In the genomic region with DNA sequence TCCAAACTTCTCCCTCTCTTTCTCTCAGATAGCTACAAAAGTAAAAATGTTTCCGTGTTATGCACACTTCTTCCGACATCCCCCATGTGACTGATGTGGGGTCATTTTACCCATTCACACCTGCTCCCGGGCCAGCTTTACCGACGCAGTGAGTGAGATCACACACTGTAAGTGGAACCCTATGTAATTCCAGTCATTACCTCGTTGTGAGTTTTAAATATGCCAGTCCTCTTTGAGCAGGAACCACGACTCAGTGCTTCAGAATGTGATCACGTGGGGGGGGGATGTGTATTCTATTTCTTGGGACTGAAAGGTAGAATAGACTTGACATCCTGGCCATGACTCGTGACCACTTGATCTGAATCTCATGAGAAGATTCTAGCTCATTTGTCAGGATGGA, we compare ENCODE assay signal across 1 mouse cellular context.
TF ChIP-seq lines count a peak whose summit lies in the region.

No protein-coding gene starts in this region.

TF ChIP-seq in CH12.LX, 34 proteins besides CTCF, POLR2A, EP300 and RAD21 (continued from another document):
- TF ChIP-seq UBTF (IDR thresholded peaks at IDR 0.05; ENCODE audit: low read depth, low read length) (no peak), MAZ (IDR thresholded peaks at IDR 0.05; ENCODE audit: low read depth, low read length) (no peak), ZMIZ1 (IDR thresholded peaks at IDR 0.05; ENCODE audit: low read depth, low read length) (no peak), USF2 (conservative IDR thresholded peaks at IDR 0.05; ENCODE audit: low read depth, low read length) (peak; percentile 48; the same call in 1 of the 2 replicates), ZC3H11A (IDR thresholded peaks at IDR 0.05; ENCODE audit: low read depth, low read length) (no peak), BHLHE40 (IDR thresholded peaks at IDR 0.05; ENCODE audit: low read depth, low read length) (peak; percentile 87), SMC3 (IDR thresholded peaks at IDR 0.05; ENCODE audit: low read depth, low read length) (no peak), JUN (IDR thresholded peaks at IDR 0.05; ENCODE audit: insufficient read depth, low read depth, low read length) (peak; percentile 66), CHD2 (IDR thresholded peaks at IDR 0.05; ENCODE audit: low read length) (no peak)
TF ChIP-seq in CH12.LX: peak in this region for 7.
